Mouse (Mus musculus) heart, embryonic 14.5 days (tissue): ENCODE measurements at regions not wholly inside any gene's neighbourhood (a gene's known extent, or its start where the extent isn't known, plus 50 kb on each side); places are given as distances from the start of the nearest gene placed in this dataset.

ENCODE experiments used
- ATAC-seq: fragments of 200-750 bp; cut with Nextera tagmentation; 2 replicates; pipeline ENCODE4 v1.8.0; 2017; ENCODE audit warnings: low read depth, moderate TSS enrichment; ENCODE audit not compliant: insufficient number of reproducible peaks, insufficient read depth, low FRiP score
- H3K27ac ChIP-seq, 2 experiments: fragments of 200-500 bp in 1 of 2; fragments of 300-500 bp in 1 of 2; sonication (generic) in 1 of 2; replicated peaks in 1 of 2; 2 replicates each; pipeline ENCODE4 v1.5.1; 2012 to 2014; ENCODE audit warnings: low read depth in 2 of 2, low read length in 2 of 2, control low read depth in 1 of 2, mild to moderate bottlenecking in 1 of 2, mixed read lengths in 1 of 2; ENCODE audit not compliant: control insufficient read depth in 1 of 2, insufficient read depth in 1 of 2
- H3K27me3 ChIP-seq: fragments of 300-500 bp; sonication (generic); 2 replicates; pipeline ENCODE4 v1.6.1; 2014; ENCODE audit warnings: mild to moderate bottlenecking, low read length, control low read depth; ENCODE audit not compliant: control insufficient read depth, insufficient read depth
- H3K36me3 ChIP-seq: fragments of 300-500 bp; sonication (generic); 2 replicates; pipeline ENCODE4 v1.6.1; 2014; ENCODE audit warnings: mild to moderate bottlenecking, control low read depth, low read length, mixed read lengths; ENCODE audit not compliant: control insufficient read depth, insufficient read depth
- H3K4me1 ChIP-seq, 2 experiments: fragments of 200-500 bp in 1 of 2; fragments of 300-500 bp in 1 of 2; sonication (generic) in 1 of 2; 2 replicates each; pipeline ENCODE4 v1.6.1; 2012 to 2014; ENCODE audit warnings: low read length in 2 of 2, control low read depth in 1 of 2, mixed read lengths in 1 of 2; ENCODE audit not compliant: control insufficient read depth in 2 of 2, insufficient read depth in 2 of 2
- H3K4me2 ChIP-seq: fragments of 300-500 bp; sonication (generic); 2 replicates; pipeline ENCODE4 v1.6.1; 2014; ENCODE audit warnings: mild to moderate bottlenecking, low read length
- H3K4me3 ChIP-seq, 2 experiments: fragments of 200-500 bp in 1 of 2; fragments of 300-500 bp in 1 of 2; sonication (generic) in 1 of 2; 2 replicates each; pipeline ENCODE4 v1.5.1; 2012 to 2014; ENCODE audit warnings: low read length in 2 of 2, mild to moderate bottlenecking in 2 of 2, control low read depth in 1 of 2, low read depth in 1 of 2, moderate library complexity in 1 of 2; ENCODE audit not compliant: control insufficient read depth in 1 of 2, insufficient read depth in 1 of 2
- H3K9ac ChIP-seq: fragments of 300-500 bp; sonication (generic); 2 replicates; pipeline ENCODE4 v1.6.1; 2014; ENCODE audit warnings: mild to moderate bottlenecking, low read length
- H3K9me3 ChIP-seq: fragments of 300-500 bp; sonication (generic); 2 replicates; pipeline ENCODE4 v1.6.1; 2016; ENCODE audit warnings: low read length, control low read depth; ENCODE audit not compliant: control insufficient read depth
- WGBS: fragments of 180-500 bp; shearing (Covaris S2); extraction: QIAGEN DNeasy Blood & Tissue Kit; methylation state at CpG from one replicate; pipeline ENCODE4 v1.1.7; 2014; 5-methylcytosine and 5-hydroxymethylcytosine counted together

DNA sequence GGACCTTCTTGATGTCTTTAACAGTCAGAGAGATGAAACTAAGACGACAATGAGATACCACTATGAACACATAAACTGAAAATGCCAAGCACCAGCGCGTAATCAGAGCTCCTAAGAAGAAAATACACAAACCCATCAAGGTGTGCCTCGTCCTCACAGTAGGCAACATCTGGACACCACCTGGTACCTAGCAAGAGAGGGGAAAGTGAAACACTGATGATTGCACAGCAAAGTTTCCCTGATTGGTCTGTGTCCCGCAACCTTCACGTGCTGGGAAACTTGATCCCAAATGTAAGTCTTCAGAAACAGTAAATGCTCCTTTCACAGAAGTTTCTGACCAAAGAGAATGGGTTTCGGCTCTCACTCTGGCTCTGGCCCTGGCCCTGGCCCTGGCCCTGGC is 158.9 kb upstream of the Ghr start:
- Histone ChIP-seq H3K27me3 (no peaks in the 10 kb centered on the region), H3K4me3 (no peak overlapping the region), H3K4me2 (no peak overlapping the region), H3K36me3 (no peaks in the 10 kb centered on the region), H3K4me1 (no peaks in the 10 kb centered on the region), H3K9me3 (no peaks in the 10 kb centered on the region), H3K9ac (no peak overlapping the region), H3K27ac (no peak overlapping the region)
- no peak for ATAC-seq
- WGBS: 83% methylated on average over 7 of the region's 7 CpGs

DNA sequence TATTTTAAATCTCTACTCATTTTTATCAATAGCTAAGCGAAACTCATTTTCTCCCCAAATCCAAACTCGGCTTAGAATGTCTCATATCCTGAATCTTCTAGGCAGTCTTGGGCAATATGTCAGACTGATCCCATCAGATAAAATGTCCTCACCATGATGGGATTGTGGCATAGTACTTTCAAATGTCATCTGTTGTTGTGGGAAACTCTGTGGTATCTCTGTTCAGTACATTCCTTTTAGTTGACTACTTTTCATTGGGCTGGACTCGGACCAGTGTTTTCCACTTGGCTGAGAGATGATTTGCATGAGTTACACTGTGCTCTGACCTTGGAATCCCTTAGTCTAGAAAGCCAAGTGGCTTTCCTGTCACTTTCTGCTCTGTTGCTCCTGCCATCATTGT is 141.9 kb upstream of the Ghr start:
- Histone ChIP-seq H3K27ac (no peak overlapping the region), H3K36me3 (no peaks in the 10 kb centered on the region), H3K27me3 (no peaks in the 10 kb centered on the region), H3K4me2 (no peak overlapping the region), H3K4me3 (no peak overlapping the region), H3K4me1 (no peaks in the 10 kb centered on the region), H3K9me3 (no peaks in the 10 kb centered on the region), H3K9ac (no peak overlapping the region)
- no peak for ATAC-seq
- WGBS: 77% methylated on average over 3 of the region's 3 CpGs

DNA sequence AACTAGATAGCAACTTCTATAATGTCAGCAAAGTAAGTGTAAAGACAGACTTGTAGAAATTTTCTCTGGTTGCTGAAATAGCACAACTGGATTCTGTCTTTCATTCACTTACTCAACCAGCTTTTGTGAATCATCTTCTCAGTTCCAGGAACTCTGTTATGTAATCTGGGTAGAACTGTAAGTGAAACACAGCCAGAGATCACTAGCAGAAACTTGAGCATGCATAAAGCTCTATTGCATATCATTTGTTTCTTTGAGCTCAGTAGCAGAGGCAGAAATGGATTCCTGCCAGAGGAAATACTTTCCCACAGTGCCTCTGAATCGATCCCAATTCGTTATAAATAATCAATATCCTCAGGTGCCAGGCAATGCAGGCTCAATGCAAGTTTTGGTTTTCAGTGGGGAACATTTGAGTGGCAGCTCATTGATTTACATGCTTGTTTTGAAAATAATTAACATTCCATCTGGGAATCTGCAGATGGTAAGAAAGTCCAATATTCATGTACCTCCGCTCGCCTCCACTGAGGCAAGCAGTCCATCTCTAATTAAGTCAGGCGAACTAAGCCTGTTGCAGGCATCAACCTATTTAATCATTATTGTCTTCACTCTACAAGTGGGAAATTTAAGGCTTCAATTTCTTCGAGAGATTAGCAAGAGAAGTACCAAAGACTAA is 137.5 kb upstream of the Ghr start:
- no peak for ATAC-seq
- no peak overlapping the region for H3K4me3 ChIP-seq
- no peaks in the 10 kb centered on the region for H3K27me3 ChIP-seq
- no peak overlapping the region for H3K4me2 ChIP-seq
- H3K27ac ChIP-seq: no peak overlapping the region
- 81% methylated on average over 6 of the region's 6 CpGs for WGBS
- no peak overlapping the region for H3K9ac ChIP-seq
- no peaks in the 10 kb centered on the region for H3K36me3 ChIP-seq
- no peaks in the 10 kb centered on the region for H3K9me3 ChIP-seq
- no peaks in the 10 kb centered on the region for H3K4me1 ChIP-seq

DNA sequence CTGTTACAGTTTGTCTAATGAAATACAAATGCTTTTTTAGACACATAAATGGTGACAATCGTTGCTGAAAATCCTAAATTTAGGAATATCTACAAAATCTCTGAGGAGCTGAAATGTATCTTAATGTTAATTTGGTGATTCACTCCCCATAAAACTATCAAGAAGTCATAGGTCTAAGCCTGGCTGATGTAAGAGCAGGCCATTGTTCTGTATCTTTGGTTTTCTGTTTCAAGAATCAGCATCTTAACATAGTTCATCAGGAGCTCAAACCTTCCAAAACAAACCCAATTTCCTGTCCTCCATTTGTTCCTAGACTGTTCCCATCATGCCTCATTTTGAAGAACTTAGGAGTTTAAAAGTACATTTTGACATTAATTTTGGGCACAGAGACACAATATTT is 128.5 kb upstream of the Ghr start:
- no peak for ATAC-seq
- Histone ChIP-seq H3K9me3 (no peaks in the 10 kb centered on the region), H3K4me2 (no peak overlapping the region), H3K27me3 (no peaks in the 10 kb centered on the region), H3K27ac (no peak overlapping the region), H3K9ac (no peak overlapping the region), H3K4me3 (no peak overlapping the region), H3K4me1 (no peaks in the 10 kb centered on the region), H3K36me3 (no peaks in the 10 kb centered on the region)
- WGBS: 74% methylated on average over 1 of the region's 1 CpGs

DNA sequence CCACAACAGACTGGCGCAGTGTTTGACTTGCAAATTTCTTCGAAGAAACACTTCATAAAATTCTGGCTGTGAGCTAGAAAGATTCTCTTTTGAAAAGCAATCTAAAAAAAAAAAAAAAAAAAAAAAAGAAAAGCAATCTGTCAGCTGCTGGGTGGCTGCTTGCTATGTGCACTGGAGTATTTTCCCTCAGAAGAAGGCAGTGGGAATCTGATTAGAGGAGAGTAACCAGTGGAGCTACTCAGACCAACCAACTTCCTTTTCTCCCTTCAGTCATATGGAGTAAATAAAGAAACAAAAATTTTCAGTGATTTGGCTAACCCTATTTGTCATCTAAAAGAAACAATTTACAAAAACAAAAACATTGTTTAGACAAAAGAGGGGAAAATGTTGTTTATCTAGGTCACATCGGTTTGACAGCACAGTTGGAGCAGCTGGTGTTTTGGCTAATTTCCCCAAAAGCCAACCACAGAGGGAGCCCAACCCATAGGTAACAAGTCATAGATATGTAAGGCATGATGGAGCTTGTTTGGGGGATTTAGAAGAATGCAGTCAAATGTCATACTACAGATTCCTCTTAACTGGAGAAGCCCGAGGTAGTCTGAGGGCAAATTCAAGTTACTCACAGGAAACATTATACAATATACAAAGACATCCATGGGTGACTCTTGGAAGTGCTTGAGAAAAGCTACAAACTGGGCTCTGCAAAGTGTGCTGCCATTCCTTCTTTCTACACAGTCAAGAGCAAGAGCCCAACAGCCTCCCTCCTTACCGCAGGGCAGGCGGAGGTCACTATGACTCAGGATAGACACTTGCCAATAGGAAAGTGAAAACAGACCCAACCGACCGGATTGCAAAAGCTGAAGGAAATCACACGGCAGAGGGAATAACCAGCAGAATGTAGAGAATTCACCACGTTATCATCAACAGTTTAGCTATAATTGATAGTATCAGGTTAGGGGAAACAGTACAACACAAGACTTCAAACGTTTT is 124.1 kb upstream of the Ghr start:
- Histone ChIP-seq H3K27ac (no peak overlapping the region), H3K36me3 (no peaks in the 10 kb centered on the region), H3K9ac (no peak overlapping the region), H3K4me3 (no peak overlapping the region), H3K4me1 (no peaks in the 10 kb centered on the region), H3K9me3 (no peaks in the 10 kb centered on the region), H3K4me2 (no peak overlapping the region), H3K27me3 (no peaks in the 10 kb centered on the region)
- ATAC-seq: no peak
- 66% methylated on average over 11 of the region's 11 CpGs for WGBS

DNA sequence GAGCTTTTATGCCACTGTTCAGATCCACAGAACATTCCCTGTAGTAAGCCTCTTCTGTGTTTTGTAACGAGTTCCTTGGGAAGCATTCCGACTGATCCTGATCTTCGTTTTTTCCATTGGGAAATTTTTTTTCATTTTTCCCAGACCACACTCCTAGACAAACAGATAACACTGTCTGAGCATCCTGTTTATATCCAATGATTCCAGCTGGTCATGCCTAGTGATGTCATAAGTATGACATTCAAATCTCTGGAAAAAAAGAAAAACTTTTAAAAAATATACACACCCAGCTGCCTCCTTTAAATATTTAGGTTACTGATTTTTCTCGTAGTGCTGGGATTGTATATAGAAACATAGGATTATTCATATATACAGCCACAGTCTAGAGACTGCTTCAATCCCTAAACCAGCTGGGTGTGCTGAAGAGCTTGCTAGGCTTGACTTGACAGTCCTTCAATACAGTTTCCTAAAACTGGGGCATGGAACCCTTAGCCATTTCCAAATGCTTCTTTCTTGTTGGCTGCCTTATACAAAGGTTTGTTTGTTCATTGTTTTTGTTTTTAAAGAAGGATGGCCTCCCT is 116.0 kb upstream of the Ghr start:
- no peak for ATAC-seq
- no peak overlapping the region for H3K27ac ChIP-seq
- 58% methylated on average over 4 of the region's 4 CpGs for WGBS

DNA sequence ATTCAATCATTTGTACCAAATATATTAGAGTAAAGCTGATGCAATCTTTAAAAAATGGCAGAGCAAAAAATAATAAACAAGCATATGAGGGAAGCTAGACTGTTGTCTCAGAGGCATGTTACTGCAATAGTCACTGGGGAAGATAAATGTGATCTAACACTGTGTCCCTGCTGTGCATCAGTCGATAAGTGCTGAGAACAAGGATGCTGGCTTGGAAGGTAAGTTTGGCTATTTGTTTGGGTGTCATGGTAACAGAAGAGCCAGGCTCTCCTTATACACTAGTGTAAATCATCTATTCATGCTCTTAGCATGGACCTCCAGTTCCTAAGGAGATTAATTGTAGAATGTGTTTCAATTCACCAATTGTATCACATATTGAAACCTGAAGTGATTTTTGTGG is 102.0 kb upstream of the Ghr start:
- H3K27me3 ChIP-seq: no peaks in the 10 kb centered on the region
- H3K4me1 ChIP-seq: no peaks in the 10 kb centered on the region
- H3K36me3 ChIP-seq: no peaks in the 10 kb centered on the region
- no peaks in the 10 kb centered on the region for H3K9me3 ChIP-seq
- H3K4me3 ChIP-seq: no peak overlapping the region
- no peak for ATAC-seq
- 51% methylated on average over 1 of the region's 1 CpGs for WGBS
- no peak overlapping the region for H3K9ac ChIP-seq
- H3K27ac ChIP-seq: no peak overlapping the region
- no peak overlapping the region for H3K4me2 ChIP-seq

More for the DNA sequence above, 116.0 kb upstream of the Ghr start:
- Histone ChIP-seq H3K4me1 (no peaks in the 10 kb centered on the region), H3K4me3 (no peak overlapping the region), H3K4me2 (no peak overlapping the region), H3K9ac (no peak overlapping the region), H3K27me3 (no peaks in the 10 kb centered on the region), H3K9me3 (no peaks in the 10 kb centered on the region), H3K36me3 (no peaks in the 10 kb centered on the region)
